In the genomic region with DNA sequence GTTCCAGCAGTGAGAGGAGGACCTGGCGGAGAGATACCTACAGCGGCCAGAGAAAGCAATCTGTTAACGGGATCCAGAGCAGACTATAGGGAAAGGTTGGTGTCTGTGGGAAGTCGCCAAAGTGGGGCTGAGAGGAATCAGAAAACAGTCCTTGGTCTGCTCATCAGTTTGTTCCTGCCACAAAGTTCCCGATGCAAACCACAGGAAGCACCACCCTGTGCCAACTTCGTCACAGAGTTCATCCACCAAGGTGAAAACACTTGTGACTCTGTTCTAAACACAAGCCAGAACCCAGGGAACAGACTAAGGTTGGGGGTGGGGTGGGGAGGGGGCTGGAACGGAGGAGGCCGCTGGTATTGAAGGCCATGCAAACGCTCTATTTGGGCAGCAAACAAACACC, we compare ENCODE assay signal across 26 mouse cellular contexts. TPM values are rescaled to one million over a fixed set of nuclear protein-coding genes. Genes with fewer than 3 reads are reported as not detected.
DNase-seq lines count a peak whose midpoint lies in the region; ATAC-seq and TF ChIP-seq lines count a peak whose summit lies in the region.
"Had no signal": no experiment of that assay in that cellular context is flagged by ENCODE, and none has a peak within 500 bp of the region (broad histone marks: within the 10 kb centered on the region; RNA-seq: fewer than 3 reads in every experiment).

No protein-coding gene starts in this region.

- DNase-seq in cerebellum, adult 9-11 months: peak; percentile 28
- DNase-seq in cerebellum, adult 2 months: no peak
- DNase-seq in cerebellum, postnatal 14 days: peak; percentile 7 to 35
- no peak for DNase-seq in left cerebral cortex, adult 2 months (ENCODE audit: extremely low spot score in 1 of 2, low spot score in 2 of 2)
- DNase-seq in frontal cortex, adult 2 months (ENCODE audit: extremely low spot score in 1 of 2, low spot score in 1 of 2): no peak
- DNase-seq: adrenal gland, adult 2 months; kidney, adult 8-10 months; kidney, postnatal 36 days; layer of hippocampus, adult 9-11 months; lung, postnatal 14 days; right cerebral cortex, postnatal 25 days had no signal

- TF ChIP-seq CTCF in cerebellum, adult 2 months (IDR thresholded peaks at IDR 0.05; ENCODE audit: borderline replicate concordance, insufficient read depth, low read depth, low read length): no peak
- no peak for TF ChIP-seq CTCF in left cerebral cortex, adult 2 months (IDR thresholded peaks at IDR 0.05)

- no peaks in the 10 kb centered on the region for H3K27me3 ChIP-seq in cerebellum, adult 2 months (ENCODE audit: control insufficient read depth, insufficient read depth, low read length)
- H3K27me3 ChIP-seq in megakaryocyte, embryonic 14.5 days (replicated peaks): no peaks in the 10 kb centered on the region
- H3K27me3 ChIP-seq: embryonic facial prominence, embryonic 15.5 days; hindbrain, embryonic 13.5 days; stomach, embryonic 15.5 days had no signal

- no peak overlapping the region for H3K4me3 ChIP-seq in cerebellum, adult 2 months (replicated peaks; ENCODE audit: insufficient read depth, low read depth, low read length)
- peak overlapping the region; percentile 5 for H3K4me3 ChIP-seq in megakaryocyte, embryonic 14.5 days (replicated peaks)
- no peak overlapping the region for H3K4me3 ChIP-seq in left cerebral cortex, adult 2 months
- H3K4me3 ChIP-seq: embryonic facial prominence, embryonic 15.5 days; hindbrain, embryonic 13.5 days; stomach, embryonic 15.5 days had no signal

- peaks cover 20% of the 10 kb centered on the region for H3K36me3 ChIP-seq in megakaryocyte, embryonic 14.5 days (replicated peaks; ENCODE audit: low read length)
- H3K36me3 ChIP-seq: embryonic facial prominence, embryonic 15.5 days; hindbrain, embryonic 13.5 days; stomach, embryonic 15.5 days had no signal

- no peak overlapping the region; the same call in 1 of the 2 replicates for H3K27ac ChIP-seq in cerebellum, adult 2 months (ENCODE audit: insufficient read depth, low read length)
- no peak overlapping the region for H3K27ac ChIP-seq in left cerebral cortex, adult 2 months
- H3K27ac ChIP-seq: embryonic facial prominence, embryonic 15.5 days; hindbrain, embryonic 13.5 days; stomach, embryonic 15.5 days had no signal

- no peak for TF ChIP-seq POLR2A in cerebellum, adult 2 months (IDR thresholded peaks at IDR 0.05; ENCODE audit: borderline replicate concordance, insufficient read depth, low read length)

- ATAC-seq in megakaryocyte, adult 5-6 weeks (ENCODE audit: poor library complexity, severe bottlenecking): no peak
- ATAC-seq: forebrain, embryonic 16.5 days; midbrain, embryonic 16.5 days had no signal

- intact Hi-C loops in left cerebral cortex, adult 2 months (cut with DNase I): no loop called here

- 50% methylated on average over 9 of the region's 9 CpGs for WGBS in cerebellum, adult 2 months

- peaks cover 5% of the 10 kb centered on the region for H3K4me1 ChIP-seq in cerebellum, adult 2 months (ENCODE audit: control insufficient read depth, insufficient read depth, low read length)
- H3K4me1 ChIP-seq in megakaryocyte, embryonic 14.5 days: peaks cover 29% of the 10 kb centered on the region
- H3K4me1 ChIP-seq: embryonic facial prominence, embryonic 15.5 days; stomach, embryonic 15.5 days had no signal

- H3K9me3 ChIP-seq in megakaryocyte, embryonic 14.5 days: peaks cover 16% of the 10 kb centered on the region
- H3K9me3 ChIP-seq: embryonic facial prominence, embryonic 15.5 days; stomach, embryonic 15.5 days had no signal

RNA-seq across cellular contexts. Expression of a gene that starts 5.4 kb away (rescaled TPM):
- polyA plus RNA-seq in cerebellum, adult 2 months (2012; rRNA removed): 15.7 and 16.2 TPM in 2 replicates
- 2.8 and 3.5 TPM in 2 replicates for polyA plus RNA-seq in megakaryocyte, embryonic 14.5 days (2012; ENCODE audit: insufficient read depth, low replicate concordance)
- total RNA-seq in megakaryocyte, adult 5-6 weeks (2015): 38.3 and 43.4 TPM in 2 replicates
- total RNA-seq in megakaryocyte, adult 5-6 weeks (2017): 37.7 and 39.7 TPM in 2 replicates
- 1 to 10 TPM; 7.5 to 8.9 TPM for total RNA-seq in left cerebral cortex, adult 2 months (2021)
- polyA plus RNA-seq in frontal cortex, adult 2 months (2012; rRNA removed): 5.8 and 6.8 TPM in 2 replicates

RNA-seq across cellular contexts. Expression of a gene that starts 29.8 kb away (rescaled TPM):
- 12.3 and 12.7 TPM in 2 replicates for polyA plus RNA-seq in cerebellum, adult 2 months (2012; rRNA removed)
- polyA plus RNA-seq in megakaryocyte, embryonic 14.5 days (2012; ENCODE audit: insufficient read depth, low replicate concordance): 5.4 and 7.3 TPM in 2 replicates
- total RNA-seq in megakaryocyte, adult 5-6 weeks (2015): 7.5 and 9.1 TPM in 2 replicates
- 6.0 and 8.6 TPM in 2 replicates for total RNA-seq in megakaryocyte, adult 5-6 weeks (2017)
- total RNA-seq in left cerebral cortex, adult 2 months (2021): 10 to 100 TPM in 1 of 2 experiments, 1 to 10 TPM in 1; 8.5 to 12.2 TPM
- polyA plus RNA-seq in frontal cortex, adult 2 months (2012; rRNA removed): 12.7 and 16.0 TPM in 2 replicates

RNA-seq across cellular contexts. Expression of a gene that starts 51.3 kb away (rescaled TPM):
- polyA plus RNA-seq in cerebellum, adult 2 months (2012; rRNA removed): not detected in 2 replicates
- not detected in 2 replicates for polyA plus RNA-seq in megakaryocyte, embryonic 14.5 days (2012; ENCODE audit: insufficient read depth, low replicate concordance)
- total RNA-seq in megakaryocyte, adult 5-6 weeks (2015): not detected in 2 replicates
- total RNA-seq in megakaryocyte, adult 5-6 weeks (2017): not detected in 2 replicates
- not detected for total RNA-seq in left cerebral cortex, adult 2 months (2021)
- not detected in 2 replicates for polyA plus RNA-seq in frontal cortex, adult 2 months (2012; rRNA removed)
- total RNA-seq: adrenal gland, adult 2 months; gastrocnemius, adult 18-20 months; granulocyte monocyte progenitor cell, adult 5-6 weeks; heart, postnatal 14 days; neutrophil, adult 5-6 weeks had no signal
- polyA plus RNA-seq: adrenal gland, adult 2 months; C2C12; embryonic facial prominence, embryonic 15.5 days; forebrain, embryonic 16.5 days; hindbrain, embryonic 13.5 days; intestine, embryonic 14.5 days; limb, embryonic 11.5 days; liver, embryonic 11.5 days; midbrain, embryonic 16.5 days; stomach, embryonic 15.5 days had no signal

Comparison
In these comparisons a context has a peak if more than half of its experiments do, and no peak if none do; other contexts are left out.
1. DNase-seq: peak in cerebellum, adult 9-11 months (single experiment) and cerebellum, postnatal 14 days (2 of 2); none in cerebellum, adult 2 months (0 of 2), left cerebral cortex, adult 2 months (0 of 2) and frontal cortex, adult 2 months (0 of 2).